Mouse (Mus musculus): ENCODE data around the gene Eif3d.
"Not testable (repeated sequence)": the region's sequence is repeated elsewhere in the genome, so short reads cannot be mapped to it uniquely, and the experiment has no call there.

Gene Eif3d

DNA sequence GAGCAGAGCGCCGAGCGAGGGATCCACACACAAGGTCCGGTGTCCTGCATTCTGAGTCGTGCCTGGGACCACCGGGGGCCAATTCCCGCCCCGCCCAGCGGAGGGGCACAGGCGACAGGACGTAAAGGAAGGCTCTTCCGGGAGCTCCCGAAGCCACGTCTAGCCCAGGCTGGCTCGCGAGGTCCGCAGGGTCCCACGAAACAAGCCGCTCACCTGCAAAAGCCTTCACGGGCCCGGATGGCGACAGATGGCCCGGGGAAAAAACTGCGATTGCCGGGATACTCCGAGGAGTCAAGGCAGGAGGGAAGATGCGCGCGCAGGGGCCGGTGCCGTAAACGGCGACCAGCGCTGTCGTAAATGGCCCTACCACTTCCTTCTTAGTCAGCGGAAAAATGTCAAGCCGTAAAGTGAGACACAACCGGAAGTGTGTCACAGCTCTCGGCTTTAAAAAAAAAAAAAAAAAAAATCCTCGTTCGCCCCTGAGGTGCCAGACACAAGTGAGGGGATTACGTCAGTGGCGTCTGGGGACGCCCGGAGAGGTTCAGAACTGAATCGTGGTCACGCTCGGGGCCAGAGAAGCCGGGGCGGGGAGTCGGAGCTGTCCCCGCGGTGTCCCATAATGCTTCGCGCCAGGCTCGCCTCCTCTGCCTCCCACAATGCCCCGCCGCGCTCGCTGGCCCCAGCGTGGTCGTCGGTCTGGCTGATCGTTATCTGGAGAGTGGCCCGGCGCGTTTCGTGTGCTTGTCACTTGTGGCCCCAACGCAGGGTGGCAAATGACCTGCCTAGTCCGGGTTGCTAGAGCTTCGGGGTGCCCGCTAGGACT is at the start of gene Eif3d:
Gene Eif3d (minus strand): TSS at position 344 of the 823 bp plus-strand sequence.
- DNase-seq (ENCODE audit: low spot score) = peak; percentile 98

- no peak for DNase-seq (ENCODE audit: low spot score)
Observed at GRCm38 (mm10) chr15:78014046-78014445, 43.4 kb upstream of the Eif3d start.

DNA sequence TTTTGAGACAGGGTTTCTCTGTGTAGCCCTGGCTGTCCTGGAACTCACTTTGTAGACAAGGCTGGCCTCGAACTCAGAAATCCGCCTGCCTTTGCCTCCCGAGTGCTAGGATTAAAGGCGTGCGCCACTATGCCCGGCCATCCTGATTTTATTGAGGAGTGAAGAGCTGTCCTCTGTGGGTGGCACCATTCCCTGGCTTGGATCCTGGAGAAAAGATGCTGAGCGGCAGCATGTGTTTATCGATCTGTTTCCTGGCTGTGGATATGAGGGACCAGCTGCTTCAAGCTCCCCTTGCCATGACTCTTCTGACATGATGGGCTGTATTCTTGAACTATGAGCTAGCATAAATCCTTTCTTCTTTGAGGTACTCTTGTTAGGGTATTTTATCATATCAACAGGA is 37.6 kb upstream of the Eif3d start:
- DNase-seq (ENCODE audit: low spot score) = not testable (repeated sequence)

DNA sequence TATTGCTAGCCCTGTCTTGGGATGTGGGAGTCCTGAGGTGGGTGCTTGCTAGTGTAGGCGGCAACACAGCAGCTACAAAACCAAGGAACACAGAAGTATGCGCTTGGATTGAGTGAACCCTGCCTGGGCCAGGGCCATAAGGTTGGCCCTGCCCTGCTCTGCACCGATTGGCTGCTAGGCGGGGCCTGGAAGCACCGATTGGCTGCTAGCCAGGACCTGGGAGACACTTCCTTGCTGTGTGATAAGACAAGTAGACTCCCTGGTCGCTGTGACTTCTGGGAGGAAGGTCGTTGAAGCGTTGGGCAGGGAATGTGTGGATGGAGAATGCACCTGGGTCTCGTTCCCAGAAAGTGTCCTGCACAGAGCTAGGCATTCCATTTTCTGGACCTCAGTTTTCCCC is 33.3 kb upstream of the Eif3d start:
- peak; percentile 37 for DNase-seq (ENCODE audit: low spot score)

DNA sequence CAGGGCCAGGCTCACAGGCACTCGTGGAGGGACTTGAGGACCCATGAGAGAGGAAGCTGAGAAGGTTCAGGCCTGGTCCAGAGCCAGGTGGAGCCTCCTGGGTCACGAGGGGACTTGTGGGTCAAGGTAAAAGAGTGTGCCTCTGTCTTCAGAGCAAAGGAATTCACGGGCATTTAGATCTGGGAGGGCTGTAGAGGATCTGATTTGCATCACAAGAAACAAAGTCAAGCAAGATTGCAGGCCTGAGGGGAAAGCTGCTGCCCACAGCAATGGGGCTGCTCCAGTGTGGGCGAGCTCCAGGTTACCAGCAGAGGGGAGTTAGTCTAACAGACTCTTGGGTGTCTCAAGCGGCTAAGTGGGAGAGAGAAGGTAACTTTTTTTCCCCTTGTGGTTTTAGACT is 30.8 kb upstream of the Eif3d start:
- DNase-seq (ENCODE audit: low spot score) = no peak

- DNase-seq (ENCODE audit: low spot score) = no peak
Observed at GRCm38 (mm10) chr15:77988541-77988940, 17.9 kb upstream of the Eif3d start.

GRCm38 (mm10) chr15:77983391-77983790 is 12.8 kb upstream of the Eif3d start:
- DNase-seq (ENCODE audit: low spot score) = no peak

DNA sequence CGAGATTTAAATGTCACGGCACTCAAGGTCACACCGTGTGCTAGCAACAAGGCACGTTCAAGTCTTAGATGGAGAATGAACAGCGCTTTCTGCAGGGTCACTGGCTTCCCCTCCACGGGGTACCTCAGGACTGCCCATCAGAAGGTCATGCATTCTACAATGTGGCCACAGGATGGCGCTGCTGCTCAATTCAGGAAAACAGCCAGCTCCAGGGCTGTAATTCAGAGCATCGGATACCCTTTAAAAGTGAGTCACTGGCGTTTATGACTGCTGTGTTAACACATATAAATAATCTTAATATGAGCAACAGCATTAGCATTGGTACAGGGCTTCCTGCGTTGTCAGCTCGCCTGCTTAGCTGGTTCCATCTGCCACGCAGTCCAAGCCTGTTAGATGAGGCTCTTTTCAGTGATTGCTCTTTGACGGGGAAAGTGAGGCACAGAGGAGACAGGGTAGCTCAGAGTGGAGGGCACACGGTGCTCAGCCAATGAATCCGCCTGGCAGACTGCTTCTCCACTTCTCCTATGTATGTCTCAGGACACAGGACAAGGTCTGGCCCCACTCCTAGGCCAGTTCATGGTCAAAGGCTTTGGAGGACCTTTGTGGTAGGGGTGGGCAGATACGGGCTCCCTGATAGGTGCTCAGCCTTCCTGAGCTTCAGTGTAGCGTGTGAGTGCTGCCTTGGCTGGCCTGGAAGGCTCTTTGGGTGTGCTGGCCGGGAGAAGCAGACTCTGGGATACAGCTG is 11.8 kb upstream of the Eif3d start:
- DNase-seq (ENCODE audit: low spot score) = peak; percentile 86

- no peak for DNase-seq (ENCODE audit: low spot score)
Observed at GRCm38 (mm10) chr15:77981181-77981680, 10.6 kb upstream of the Eif3d start.

- DNase-seq (ENCODE audit: low spot score) = no peak
Observed at GRCm38 (mm10) chr15:77979427-77979865, 8.8 kb upstream of the Eif3d start.

- DNase-seq (ENCODE audit: low spot score) = no peak
Observed at GRCm38 (mm10) chr15:77977663-77978062, 7.0 kb upstream of the Eif3d start.

GRCm38 (mm10) chr15:77974165-77974841 is 3.7 kb upstream of the Eif3d start:
- no peak for DNase-seq (ENCODE audit: low spot score)

DNA sequence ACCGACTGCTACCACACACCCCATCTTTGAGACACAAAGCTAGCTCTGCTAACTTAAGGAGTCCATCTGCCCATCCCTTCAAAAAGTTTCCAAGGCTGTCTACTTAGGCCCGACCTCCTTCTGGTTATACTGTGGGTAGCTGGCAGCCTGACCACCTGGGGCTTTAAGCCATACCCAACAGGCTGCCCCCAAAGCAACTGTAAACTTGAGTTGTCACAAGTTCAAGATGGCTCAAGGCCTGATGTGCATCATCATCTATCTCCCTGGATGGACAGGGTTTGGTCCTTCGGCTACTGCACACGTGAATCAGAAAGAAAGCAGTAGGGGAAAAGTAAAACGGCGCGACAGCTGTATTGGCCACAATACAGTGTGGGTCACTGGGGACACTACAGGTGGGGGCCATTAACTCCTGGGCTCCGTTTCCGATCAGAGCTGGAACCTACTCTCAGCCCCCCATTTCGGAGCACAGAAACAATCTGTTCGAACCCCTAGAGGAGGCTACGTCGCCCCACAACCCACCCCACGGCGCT is 608 bp downstream of the Eif3d start:
- no peak for DNase-seq (ENCODE audit: low spot score)

GRCm38 (mm10) chr15:77965117-77965528 is 5.5 kb downstream of the Eif3d start:
- no peak for DNase-seq (ENCODE audit: low spot score)

- DNase-seq (ENCODE audit: low spot score) = no peak
Observed at GRCm38 (mm10) chr15:77962447-77962846, 8.2 kb downstream of the Eif3d start.

DNA sequence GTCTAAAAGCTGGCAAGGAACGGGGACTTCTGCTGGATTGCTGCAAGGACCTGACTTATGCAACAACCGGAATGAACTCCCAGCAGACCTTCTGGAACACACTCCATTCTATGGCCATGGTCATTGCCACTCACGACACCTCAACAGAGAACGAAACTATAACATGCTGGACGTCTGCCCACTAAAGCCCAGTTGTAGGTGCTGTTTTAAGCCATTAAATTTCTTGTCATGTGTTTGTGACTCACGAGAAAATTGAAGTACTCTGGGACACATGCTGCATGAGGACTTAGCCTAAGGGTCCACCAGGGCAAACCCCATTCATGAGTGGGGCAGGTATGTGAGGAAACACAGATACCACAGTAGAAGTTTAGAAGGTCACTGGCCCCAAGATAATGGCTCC is 9.9 kb downstream of the Eif3d start:
- DNase-seq (ENCODE audit: low spot score) = no peak

- no peak for DNase-seq (ENCODE audit: low spot score)
Observed at GRCm38 (mm10) chr15:77958071-77958470, 12.5 kb downstream of the Eif3d start.

DNA sequence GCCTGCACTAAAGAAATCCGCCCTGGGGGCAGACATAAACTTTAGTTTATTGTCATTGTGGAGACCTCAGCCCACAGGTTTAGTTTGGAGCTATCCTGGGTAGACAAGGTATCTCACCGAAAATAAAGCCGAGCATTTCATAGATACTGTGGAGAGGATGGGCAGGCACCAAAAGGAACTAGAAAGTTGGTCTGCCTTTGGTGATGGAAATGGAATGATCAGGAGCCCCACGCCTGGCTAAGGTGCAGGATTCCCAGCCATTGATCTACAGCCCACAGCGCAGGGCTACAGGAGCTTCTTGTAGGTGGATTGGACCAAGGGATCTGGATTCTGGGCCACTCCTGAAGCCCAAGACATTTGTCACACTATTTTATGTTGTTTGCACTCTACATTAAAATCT is 13.0 kb downstream of the Eif3d start:
- DNase-seq (ENCODE audit: low spot score) = no peak

DNA sequence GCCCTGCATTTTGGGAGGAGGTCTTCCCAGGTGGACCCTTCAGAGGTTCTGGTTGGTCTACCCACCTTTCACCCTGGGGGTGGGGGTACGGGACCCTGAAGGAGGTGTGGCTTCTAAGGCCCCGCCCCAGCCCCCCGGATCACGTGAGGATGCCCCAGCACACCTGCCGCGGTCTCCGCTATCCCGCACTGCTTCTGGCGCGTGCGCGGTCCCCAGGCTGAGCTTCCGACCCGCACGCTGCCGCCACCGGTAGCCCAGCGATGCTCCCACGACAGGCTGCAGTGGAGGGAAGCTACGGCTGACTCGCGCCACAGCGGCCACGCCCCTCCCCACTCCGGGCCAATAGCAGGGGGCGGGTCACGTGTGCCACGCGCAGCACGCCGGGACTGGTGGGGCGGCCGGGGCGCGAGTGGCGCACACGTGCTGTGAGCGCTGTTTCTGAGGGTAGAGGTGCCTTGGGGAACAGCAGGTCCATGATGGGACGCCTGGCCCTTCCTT is 14.2 kb downstream of the Eif3d start, which contains the start of gene Foxred2:
Gene Foxred2 (minus strand): TSS at position 319 of the 498 bp plus-strand sequence.
- DNase-seq (ENCODE audit: low spot score) = peak; percentile 92

- peak; percentile 24 for DNase-seq (ENCODE audit: low spot score)
Observed at GRCm38 (mm10) chr15:77955440-77956403, 14.9 kb downstream of the Eif3d start.

GRCm38 (mm10) chr15:77954362-77954761 is 16.3 kb downstream of the Eif3d start:
- DNase-seq (ENCODE audit: low spot score) = no peak

Measured in embryo, embryonic 10 days (tissue).